Mouse (Mus musculus) B cell, adult (primary cell): ENCODE results near the gene Zfp275. TPM values are rescaled to one million over a fixed set of nuclear protein-coding genes. Genes with fewer than 3 reads are reported as not detected.

Source experiments
- total RNA-seq: library from RNA; stranded (reverse); gene quantifications from 4 replicates; pipeline ENCODE4 v1.2.4, GENCODE M21; 2023; ENCODE audit not compliant: inconsistent age

The Zfp275 gene
- total RNA-seq = 24.0 to 32.8 TPM (median 26.6 TPM) in 4 replicates

GRCm38 (mm10) chrX:73342483-73342895 is at the start of gene Zfp275:
Gene Zfp275 (plus strand): TSS chrX:73342621.

DNA sequence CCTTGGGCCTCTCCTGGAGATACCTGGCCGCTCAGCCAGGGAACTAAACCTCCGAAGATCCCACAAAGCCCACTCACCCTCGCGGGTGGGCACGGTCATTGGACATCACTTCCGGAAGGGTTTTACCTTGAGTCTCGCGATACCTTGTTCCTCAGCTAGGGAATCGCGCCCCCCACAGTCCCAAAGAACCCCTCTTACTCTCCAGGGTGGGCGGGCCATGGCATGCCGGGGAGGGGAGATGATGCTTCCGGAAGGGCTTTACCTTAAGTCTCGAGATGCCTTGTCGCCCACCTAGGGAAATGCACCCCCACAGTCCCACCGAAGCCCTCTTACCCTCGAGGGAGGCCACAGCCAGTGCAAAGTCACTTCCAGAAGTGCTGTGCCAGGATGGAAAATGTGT is 49.5 kb upstream of the Zfp275 start, which contains the start of the genes Xlr5a and Xlr5c:
Xlr5a (minus strand) TSS at position 101 of the 400 bp plus-strand sequence.
Xlr5c (minus strand) TSS at position 101 of the 400 bp plus-strand sequence.

GRCm38 (mm10) chrX:73336740-73337139 is 5.7 kb upstream of the Zfp275 start, which contains the start of gene Gm45015:
Gene Gm45015 (minus strand): TSS chrX:73336840.

GRCm38 (mm10) chrX:73398636-73399035 is 56.2 kb downstream of the Zfp275 start, which contains the start of gene Gm18336:
Gene Gm18336 (minus strand): TSS chrX:73398736.

Other genes starting within 250 kb of the Zfp275 start
- 0.15 to 0.38 TPM (median 0.27 TPM) in 3 of 4 replicates, not detected in the other for gene Xlr3a, start 245.5 kb upstream of the Zfp275 start, total RNA-seq
- 0.19 TPM in 1 of 4 replicates, not detected in the others for gene Gm14685, start 225.6 kb upstream of the Zfp275 start, total RNA-seq
- gene Xlr5b, start 193.8 kb upstream of the Zfp275 start, total RNA-seq = not detected in 4 replicates
- gene DXBay18, start 193.2 kb upstream of the Zfp275 start, total RNA-seq = 0.21 TPM in 1 of 4 replicates, not detected in the others
- not detected in 4 replicates for gene Spin2d, start 165.6 kb upstream of the Zfp275 start, total RNA-seq
- gene Xlr3b, start 150.4 kb upstream of the Zfp275 start, total RNA-seq = 1.5 to 2.8 TPM (median 2.0 TPM) in 4 replicates
- 11.2 to 16.7 TPM (median 13.7 TPM) in 4 replicates for gene Xlr4b, start 128.3 kb upstream of the Zfp275 start, total RNA-seq
- 12.3 to 14.9 TPM (median 13.4 TPM) in 4 replicates for gene F8a, start 114.3 kb upstream of the Zfp275 start, total RNA-seq
- gene Xlr4c, start 99.5 kb upstream of the Zfp275 start, total RNA-seq = 3.2 to 5.3 TPM (median 4.2 TPM) in 4 replicates
- gene Xlr3c, start 77.2 kb upstream of the Zfp275 start, total RNA-seq = 0.35 TPM in 1 of 4 replicates, not detected in the others
- not detected in 4 replicates for gene Xlr5a, start 49.6 kb upstream of the Zfp275 start, total RNA-seq
- not detected in 4 replicates for gene Xlr5c, start 49.6 kb upstream of the Zfp275 start, total RNA-seq
- not detected in 4 replicates for gene Gm45015, start 5.8 kb upstream of the Zfp275 start, total RNA-seq
- not detected in 4 replicates for gene Gm18336, start 56.1 kb downstream of the Zfp275 start, total RNA-seq
- not detected in 4 replicates for gene Zfp92, start 68.5 kb downstream of the Zfp275 start, total RNA-seq
- 0.54 TPM in 1 of 4 replicates, not detected in the others for gene Trex2, start 92.7 kb downstream of the Zfp275 start, total RNA-seq
- 19.5 to 22.9 TPM (median 21.4 TPM) in 4 replicates for gene Haus7, start 116.4 kb downstream of the Zfp275 start, total RNA-seq
- gene Bgn, start 141.0 kb downstream of the Zfp275 start, total RNA-seq = 0.29 to 0.94 TPM (median 0.44 TPM) in 4 replicates
- not detected in 4 replicates for gene Atp2b3, start 160.5 kb downstream of the Zfp275 start, total RNA-seq